Mouse (Mus musculus): ENCODE results near the gene Gfod1. TPM values are rescaled to one million over a fixed set of nuclear protein-coding genes. Genes with fewer than 3 reads are reported as not detected.

The Gfod1 gene
- total RNA-seq, 2 experiments from 2014 or later, result 6.1 to 10.9 TPM

GRCm38 (mm10) chr13:43209560-43209959, 94.4 kb downstream of the Gfod1 start:
- peak; percentile 72 for ATAC-seq (replicated peaks; ENCODE audit: poor library complexity)

DNA sequence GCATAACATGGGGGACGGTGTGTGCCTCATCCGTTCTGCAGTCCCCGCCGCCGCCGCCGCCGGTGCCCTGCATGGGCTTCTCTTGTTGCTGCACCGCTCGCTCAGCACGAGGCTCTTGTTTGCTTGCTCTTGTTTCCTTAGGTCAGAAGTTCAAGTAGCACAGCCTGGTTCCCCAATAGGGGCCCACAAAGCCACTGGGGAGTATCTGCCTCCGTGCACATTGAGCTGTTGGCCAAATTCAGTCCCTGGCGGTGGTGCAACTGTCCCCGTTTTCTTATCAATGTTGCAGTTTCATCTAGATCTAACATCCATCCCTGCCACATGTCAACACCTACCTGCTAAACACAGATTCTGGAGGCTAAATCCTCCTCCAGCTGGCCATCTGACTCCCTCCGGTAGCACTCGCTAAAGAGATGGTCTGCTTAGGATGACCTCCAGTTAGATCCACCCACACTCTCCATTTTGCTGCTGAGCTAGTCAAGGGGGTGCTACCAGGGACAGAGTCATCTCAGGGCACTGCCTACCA, 95.0 kb downstream of the Gfod1 start:
- peak; percentile 70 for ATAC-seq (replicated peaks; ENCODE audit: poor library complexity)

DNA sequence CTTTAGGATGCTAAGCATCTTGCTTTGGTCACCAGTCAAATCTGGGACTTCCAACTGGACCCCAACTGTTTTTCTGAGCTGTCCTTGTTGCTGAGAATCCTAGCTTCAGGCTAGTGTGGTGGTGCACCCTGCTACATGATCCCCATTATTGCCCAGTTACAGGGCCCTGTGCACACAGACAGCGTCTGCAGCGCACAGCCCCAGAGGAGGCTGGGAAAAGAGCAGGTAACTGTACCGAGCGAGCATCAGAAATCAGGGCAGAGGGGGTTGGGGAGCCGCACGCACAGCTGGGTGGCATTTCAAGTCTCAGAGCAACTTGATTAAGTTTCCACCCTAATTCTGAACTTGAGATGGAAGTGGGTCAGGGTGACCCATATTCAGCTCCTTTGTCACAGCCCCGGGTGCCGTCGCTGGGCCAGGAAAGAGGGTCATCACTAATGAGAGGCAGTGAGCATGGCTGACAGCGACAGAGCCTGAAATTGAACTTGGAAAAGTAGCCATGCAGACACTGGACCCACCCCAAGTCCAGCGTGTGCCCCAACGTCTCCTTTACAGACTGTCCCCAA, 97.8 kb downstream of the Gfod1 start:
- no peak for ATAC-seq (replicated peaks; ENCODE audit: poor library complexity)

DNA sequence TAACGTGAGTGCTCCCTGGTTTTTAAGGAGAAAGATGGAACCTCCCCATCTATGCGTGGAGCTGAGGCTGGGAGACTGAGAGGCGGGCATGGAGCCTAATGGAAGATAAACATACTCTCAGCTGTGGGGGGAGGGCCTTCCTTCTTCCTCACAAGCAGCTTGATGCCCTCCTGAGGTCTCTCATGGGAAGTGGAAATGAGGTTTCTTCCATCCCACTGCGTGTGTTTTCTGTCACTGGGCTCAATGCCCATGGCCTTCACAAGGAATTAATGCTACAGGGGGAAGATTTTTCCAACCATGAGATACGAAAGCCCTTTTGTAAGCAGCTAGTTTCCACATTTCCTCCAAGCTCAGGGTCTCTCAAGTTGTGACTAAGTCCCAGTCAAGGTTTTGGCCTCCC, 100.3 kb downstream of the Gfod1 start:
- ATAC-seq (replicated peaks; ENCODE audit: poor library complexity), result no peak

DNA sequence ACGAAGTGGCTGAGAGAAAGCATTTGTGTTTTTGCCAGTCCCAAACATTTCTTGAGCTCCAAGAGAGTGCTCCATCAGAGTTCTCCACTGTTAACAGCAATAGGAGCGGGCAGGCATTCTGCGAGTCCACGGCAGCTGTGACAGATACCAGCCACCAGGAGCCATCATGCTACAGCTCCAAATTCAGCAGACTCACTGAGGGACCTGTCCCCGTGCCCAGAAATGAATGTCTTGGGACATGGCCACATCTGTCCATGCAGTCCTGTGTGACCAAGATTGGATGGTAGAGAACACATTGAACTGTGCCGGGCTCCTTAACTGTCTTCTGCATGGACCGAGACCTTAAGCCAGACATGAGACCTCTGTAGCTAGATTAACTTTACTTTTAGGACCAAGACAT, 100.7 kb downstream of the Gfod1 start:
- ATAC-seq (replicated peaks; ENCODE audit: poor library complexity), result no peak

- no peak for ATAC-seq (replicated peaks; ENCODE audit: poor library complexity)
Measured at GRCm38 (mm10) chr13:43202351-43202750, 101.6 kb downstream of the Gfod1 start.

DNA sequence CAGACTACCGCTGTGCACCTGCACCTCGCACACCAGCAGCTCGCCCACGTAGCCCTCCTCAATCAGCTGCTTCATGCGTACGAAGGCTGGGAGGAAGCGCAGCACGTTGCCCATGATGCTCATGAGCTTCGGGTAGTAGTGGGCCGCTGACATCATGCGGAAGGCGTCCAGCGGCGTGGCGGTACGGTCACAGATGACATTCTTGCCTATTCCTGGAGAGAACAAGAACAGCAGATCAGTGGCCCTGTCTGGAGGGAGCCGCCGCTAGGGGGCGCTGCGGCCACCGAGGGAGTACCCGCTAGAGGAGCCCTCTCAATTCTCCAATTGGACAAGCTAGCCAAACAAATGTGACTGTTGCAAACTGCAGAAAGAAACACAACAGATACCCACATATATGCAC, 102.9 kb downstream of the Gfod1 start:
- ATAC-seq (replicated peaks; ENCODE audit: poor library complexity), result no peak; the same call in 1 of the 2 replicates

- no peak for ATAC-seq (replicated peaks; ENCODE audit: poor library complexity)
Measured at GRCm38 (mm10) chr13:43200473-43200872, 103.5 kb downstream of the Gfod1 start.

DNA sequence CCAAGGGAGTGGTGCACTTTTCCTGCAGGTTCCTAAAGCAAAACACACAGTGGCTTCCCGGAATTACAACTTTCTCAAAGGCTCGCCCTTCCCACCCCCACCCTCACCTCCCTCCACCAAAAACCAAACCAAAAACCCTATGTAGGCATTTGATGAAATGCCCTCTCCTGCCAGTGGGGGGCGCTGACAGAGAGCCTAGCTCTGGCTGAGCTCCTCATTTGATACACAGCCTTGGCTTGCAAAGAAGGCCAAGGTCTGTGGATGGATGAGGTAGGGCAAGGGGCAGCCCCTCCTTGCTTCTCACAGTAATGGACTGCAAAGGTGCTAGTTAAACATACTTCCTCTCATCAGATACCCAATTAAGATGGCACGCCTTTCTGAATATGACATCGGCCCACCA, 104.2 kb downstream of the Gfod1 start:
- ATAC-seq (replicated peaks; ENCODE audit: poor library complexity), result peak; percentile 42

DNA sequence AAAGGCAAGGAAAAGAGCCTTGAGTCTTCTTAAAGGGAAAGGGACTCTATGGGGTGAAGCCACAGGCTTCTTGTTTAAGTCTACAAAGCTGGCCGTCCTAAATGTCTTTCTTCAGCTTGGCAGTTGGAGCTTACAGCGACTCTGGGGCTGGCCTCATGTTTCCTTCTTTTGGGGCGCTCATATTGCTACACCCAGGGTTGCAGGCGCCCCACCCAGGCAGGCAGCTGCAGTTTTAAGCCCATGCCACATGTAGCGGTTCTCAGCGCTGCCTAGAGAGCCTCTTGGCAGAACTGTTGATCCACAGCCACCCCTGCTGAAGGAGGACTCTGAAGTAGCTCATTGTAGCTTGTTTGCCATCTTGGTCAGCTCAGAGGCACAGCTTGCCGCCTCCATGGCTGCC, 104.7 kb downstream of the Gfod1 start:
- peak; percentile 33 for ATAC-seq (replicated peaks; ENCODE audit: poor library complexity)

GRCm38 (mm10) chr13:43197187-43197586, 106.8 kb downstream of the Gfod1 start:
- ATAC-seq (replicated peaks; ENCODE audit: poor library complexity), result no peak

DNA sequence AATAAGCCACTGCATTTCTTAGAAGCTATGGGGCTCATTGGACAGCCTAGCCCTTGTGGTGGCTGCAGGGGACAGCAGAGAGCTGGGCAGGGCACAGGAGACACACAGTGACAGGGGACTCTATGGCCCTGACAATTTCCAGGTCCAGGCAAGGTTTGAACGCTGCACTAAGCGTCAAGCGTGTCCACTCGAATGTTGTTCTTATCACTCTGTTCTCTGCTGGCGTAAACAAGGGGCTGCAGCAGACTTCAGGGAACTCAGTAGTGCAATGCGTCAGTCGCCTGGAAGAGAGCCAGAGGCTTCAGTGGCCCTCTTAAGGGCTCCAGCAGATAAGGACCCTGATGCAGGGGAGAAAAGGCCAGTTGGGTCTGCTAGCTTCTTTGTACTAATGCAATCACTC, 108.0 kb downstream of the Gfod1 start:
- peak; percentile 1; the same call in 1 of the 2 replicates for ATAC-seq (replicated peaks; ENCODE audit: poor library complexity)

DNA sequence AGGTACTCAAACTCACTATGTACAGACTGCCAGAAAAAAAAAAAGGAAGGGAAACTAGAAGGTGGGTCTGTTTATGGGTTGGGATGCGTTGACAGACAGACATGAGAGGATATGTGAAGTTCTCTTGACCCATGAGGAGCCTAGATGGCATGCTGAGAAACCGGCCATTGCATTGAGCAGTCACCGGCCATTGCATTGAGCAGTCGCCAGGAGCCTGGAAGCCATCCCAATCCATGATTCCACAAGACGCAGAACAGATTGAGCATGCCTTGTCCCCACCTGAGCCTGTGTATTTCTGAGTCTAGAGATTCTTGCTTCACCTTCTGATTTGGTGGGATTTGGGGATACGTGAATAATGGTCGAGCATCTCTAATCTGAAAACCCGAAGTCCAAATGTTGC, 110.0 kb downstream of the Gfod1 start:
- ATAC-seq (replicated peaks; ENCODE audit: poor library complexity), result no peak

DNA sequence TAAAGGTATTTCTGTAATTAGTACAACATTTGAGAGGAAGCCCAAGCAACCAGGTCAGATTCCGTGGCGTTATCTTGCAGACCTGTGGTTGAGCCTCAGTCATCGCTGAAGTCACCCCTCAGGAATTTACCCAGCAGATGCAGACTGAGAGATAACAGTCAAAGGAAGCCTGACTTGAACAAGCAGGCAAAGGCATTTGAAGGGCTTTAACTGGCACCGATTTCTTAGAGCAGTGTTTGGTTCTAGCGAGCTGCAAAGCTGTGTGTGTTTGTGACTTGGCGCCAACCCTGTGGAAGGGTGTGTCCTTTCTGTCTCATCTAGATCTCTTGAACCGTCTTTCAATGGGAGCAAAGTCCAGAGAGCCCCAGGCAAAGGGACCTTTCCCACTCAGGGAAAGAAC, 110.7 kb downstream of the Gfod1 start:
- peak; percentile 82 for ATAC-seq (replicated peaks; ENCODE audit: poor library complexity)

- ATAC-seq (replicated peaks; ENCODE audit: poor library complexity), result peak; percentile 69
Measured at GRCm38 (mm10) chr13:43191741-43192192, 112.2 kb downstream of the Gfod1 start.

GRCm38 (mm10) chr13:43191290-43191689, 112.7 kb downstream of the Gfod1 start:
- no peak for ATAC-seq (replicated peaks; ENCODE audit: poor library complexity)

GRCm38 (mm10) chr13:43187736-43188135, 116.2 kb downstream of the Gfod1 start:
- ATAC-seq (replicated peaks; ENCODE audit: poor library complexity), result no peak

DNA sequence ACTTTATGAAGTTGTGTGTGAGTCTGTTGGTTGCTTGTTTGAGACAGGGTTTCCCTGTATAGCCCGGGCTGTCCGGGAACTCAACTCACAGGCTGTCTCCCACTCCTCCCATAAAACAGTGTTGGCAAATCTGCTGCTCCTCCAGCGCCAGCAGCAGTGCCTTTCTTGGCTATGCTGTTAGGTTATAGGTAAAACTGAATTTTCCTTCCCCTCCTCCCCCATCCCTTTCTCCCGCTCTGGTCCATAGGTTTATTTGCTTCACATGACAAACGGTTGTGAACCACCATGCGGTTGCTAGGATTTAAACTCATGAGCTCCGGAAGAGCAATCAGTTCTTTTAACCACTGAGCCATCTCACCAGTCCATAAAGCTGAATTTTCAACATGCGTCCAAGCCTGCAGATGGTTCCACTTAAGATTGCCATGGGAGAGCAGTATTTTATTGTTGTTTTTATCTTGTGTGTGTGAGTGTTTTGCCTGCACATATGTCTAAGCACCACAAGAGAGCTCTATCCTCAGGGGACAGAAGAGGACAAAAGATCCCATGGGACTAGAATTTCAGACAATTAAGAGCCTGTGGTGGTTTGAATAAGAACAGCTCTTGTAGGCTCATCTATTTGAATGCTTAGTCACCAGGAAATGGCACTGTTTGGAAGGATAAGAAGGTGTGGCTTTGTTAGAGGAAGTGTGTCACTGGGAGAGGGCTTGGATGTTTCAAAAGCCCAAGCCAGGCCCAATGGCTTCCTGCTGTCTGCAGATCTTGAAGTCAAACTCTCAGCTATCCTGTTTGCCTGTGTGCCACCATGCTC, 120.5 kb downstream of the Gfod1 start:
- ATAC-seq (replicated peaks; ENCODE audit: poor library complexity), result peak; percentile 21; the same call in 1 of the 2 replicates

- ATAC-seq (replicated peaks; ENCODE audit: poor library complexity), result peak; percentile 89
Measured at GRCm38 (mm10) chr13:43182465-43183201, 121.3 kb downstream of the Gfod1 start.

GRCm38 (mm10) chr13:43181104-43181503, 122.9 kb downstream of the Gfod1 start:
- ATAC-seq (replicated peaks; ENCODE audit: poor library complexity), result peak; percentile 65

GRCm38 (mm10) chr13:43177317-43177716, 126.7 kb downstream of the Gfod1 start:
- ATAC-seq (replicated peaks; ENCODE audit: poor library complexity), result no peak

All from megakaryocyte progenitor cell, adult 5-6 weeks (primary cell).